Mouse (Mus musculus): Measurements from ENCODE around the gene Pilra. TPM values are rescaled to one million over a fixed set of nuclear protein-coding genes. Genes with fewer than 3 reads are reported as not detected.

Gene Pilra
- polyA plus RNA-seq, 1 experiment from 2014 or later = 1.4 TPM

DNA sequence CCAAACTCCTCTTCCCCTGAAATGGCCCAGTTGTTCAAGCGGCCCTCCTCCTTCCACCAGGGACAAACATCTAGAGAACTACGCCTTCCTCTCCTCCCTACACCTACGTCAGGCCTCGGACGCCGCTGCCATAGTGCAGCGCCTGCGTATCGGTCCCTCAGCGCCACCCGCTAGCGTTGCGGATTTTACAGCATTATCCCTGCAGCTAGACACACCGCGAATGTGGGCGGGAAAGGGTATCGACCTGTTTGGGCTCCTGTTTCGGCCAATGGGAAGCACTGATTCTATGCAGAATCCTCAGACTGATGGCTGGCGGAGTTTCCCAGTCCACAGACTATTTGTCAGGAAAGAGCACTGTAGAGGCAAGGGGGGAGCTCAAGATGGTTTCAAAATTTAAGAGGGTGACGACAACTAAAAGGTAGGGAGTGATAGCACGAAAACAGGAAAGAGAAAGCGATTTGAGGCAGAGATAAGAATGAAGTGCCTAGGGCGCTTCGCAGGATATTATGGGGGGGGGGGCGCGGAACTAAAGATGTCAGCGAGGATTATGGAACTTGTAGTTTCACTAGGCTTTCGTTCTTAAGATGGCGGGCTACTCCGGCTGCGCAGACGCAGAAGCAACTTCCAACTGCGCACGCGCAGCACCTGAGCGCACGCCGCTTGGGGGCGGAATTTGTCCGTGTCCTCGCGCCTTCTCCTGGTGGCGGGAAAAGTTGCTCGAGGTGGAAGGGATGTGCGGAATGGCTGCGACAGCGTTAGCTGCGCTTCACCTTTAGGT is 48.7 kb downstream of the Pilra start, which contains the start of the genes Mepce and Zcwpw1:
Mepce (minus strand) TSS at position 505 of the 778 bp plus-strand sequence.
Zcwpw1 (plus strand) TSS at position 648 of the 778 bp plus-strand sequence.
- Histone ChIP-seq H3K4me1 (replicated peaks) (peaks cover 37% of the 10 kb centered on the region), H3K4me3 (replicated peaks) (peak within 1 kb of the TSS; percentile 84), H3K36me3 (peaks cover 26% of the 10 kb centered on the region), H3K27me3 (0 out of 2 replicates have a peak, but pooled peaks cover 3% of the 10 kb centered on the region), H3K9ac (peak within 1 kb of the TSS; percentile 97), H3K4me2 (peak within 1 kb of the TSS; percentile 99), H3K27ac (peak within 1 kb of the TSS; percentile 99), H3K9me3 (replicated peaks) (no peaks in the 10 kb centered on the region)
- ATAC-seq (ENCODE audit: low read depth) (peak; percentile 70), DNase-seq (peak; percentile 91)
- under 1% methylated on average over 48 of the region's 48 CpGs for WGBS (ENCODE audit: insufficient replicate concordance)

DNA sequence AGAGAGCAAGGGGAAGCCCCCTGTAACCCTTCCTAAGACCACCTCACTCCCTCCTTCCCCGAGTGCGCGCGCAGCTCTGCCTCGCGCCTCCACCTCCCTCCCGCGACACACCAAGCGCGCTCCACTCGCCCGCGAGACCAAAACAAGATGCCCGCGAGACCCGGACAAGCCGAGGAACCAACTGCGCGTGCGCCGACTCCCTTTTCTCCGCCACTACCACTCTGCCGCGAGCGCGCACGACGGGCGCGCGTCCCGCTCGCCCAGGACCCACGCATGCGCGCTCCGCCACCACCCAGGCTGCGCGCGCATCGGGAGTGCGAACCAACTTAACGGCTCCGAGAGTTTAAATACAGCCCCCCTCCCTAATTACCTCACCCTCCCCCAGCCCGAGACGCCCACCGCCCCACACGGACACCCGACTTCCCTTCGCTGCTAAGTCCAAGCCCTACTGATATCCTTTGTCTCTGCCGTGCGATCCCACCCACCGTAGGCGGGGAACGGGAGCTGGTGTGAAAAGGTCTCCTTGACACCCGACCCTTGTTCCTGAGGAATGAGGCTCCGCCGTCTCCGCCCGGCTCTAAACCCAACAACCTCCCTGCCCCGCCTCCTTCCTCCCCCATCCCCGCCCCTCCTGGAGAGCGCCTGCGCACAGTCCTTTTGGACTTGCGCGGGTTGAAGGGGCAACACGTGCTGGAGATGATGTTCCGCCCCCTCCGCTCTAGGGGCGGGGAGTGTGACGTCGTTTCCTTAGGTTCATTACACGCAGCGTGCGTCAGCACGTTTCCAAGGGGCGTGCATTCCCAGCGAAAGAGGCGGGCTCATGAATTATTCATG is 49.8 kb downstream of the Pilra start:
- Histone ChIP-seq H3K4me1 (replicated peaks) (peaks cover 46% of the 10 kb centered on the region), H3K27ac (peak overlapping the region; percentile 99), H3K9ac (peak overlapping the region; percentile 97), H3K9me3 (replicated peaks) (no peaks in the 10 kb centered on the region), H3K27me3 (0 out of 2 replicates have a peak, but pooled peaks cover 3% of the 10 kb centered on the region), H3K36me3 (peaks cover 36% of the 10 kb centered on the region), H3K4me3 (replicated peaks) (peak overlapping the region; percentile 84), H3K4me2 (peak overlapping the region; percentile 99)
- ATAC-seq (ENCODE audit: low read depth) (peak; percentile 84), DNase-seq (peak; percentile 98)
- WGBS (ENCODE audit: insufficient replicate concordance) = under 1% methylated on average over 79 of the region's 79 CpGs

DNA sequence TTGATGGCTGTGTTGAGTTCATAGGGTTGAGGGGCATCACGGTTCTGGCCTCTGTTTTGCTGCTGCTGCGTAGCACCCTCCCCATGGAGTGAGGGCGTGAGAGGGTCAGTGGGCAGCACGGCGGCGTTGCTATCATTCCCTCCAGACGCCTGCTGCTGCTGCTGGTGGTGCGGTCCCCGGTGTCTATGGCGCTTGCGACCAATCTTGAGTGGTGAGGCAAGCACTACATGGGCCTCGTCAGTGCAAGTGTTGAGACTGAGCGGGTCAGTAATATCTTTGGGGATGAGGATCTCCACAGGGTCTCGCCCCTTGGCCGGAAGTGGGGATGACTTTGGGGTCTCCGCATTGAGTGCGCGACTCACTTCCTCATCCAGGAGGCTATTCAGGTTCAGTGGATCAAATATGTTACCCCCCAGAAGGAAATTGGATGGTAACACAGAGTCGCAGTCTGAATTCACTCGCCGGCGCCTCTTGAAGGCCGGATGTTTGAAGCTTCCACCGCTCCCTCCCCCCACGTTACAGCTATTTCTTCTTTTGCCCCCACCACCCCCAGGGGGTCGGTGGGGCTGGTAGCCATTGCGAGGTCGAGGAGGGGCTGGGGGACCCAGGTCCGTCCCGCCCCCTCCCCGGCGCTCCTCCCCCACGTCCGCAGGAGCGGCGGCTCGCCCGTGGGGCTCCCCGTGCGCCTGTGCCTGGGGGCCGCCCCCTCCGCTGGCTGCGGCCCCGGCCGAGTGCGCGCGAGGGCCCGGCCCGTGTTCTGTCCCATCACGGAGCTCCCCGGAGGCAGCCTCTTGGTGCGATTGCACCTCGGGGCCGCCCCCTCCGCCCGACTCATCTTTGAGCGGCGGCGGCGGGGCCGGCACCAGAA is 50.7 kb downstream of the Pilra start:
- peak; percentile 15 for ATAC-seq (ENCODE audit: low read depth)
- WGBS (ENCODE audit: insufficient replicate concordance) = 2% methylated on average over 50 of the region's 62 CpGs
- H3K36me3 ChIP-seq = peaks cover 45% of the 10 kb centered on the region
- H3K27me3 ChIP-seq = 0 out of 2 replicates have a peak, but pooled peaks cover 3% of the 10 kb centered on the region
- peak overlapping the region; percentile 84 for H3K4me3 ChIP-seq (replicated peaks)
- H3K9ac ChIP-seq = peak overlapping the region; percentile 97
- peaks cover 50% of the 10 kb centered on the region for H3K4me1 ChIP-seq (replicated peaks)
- H3K9me3 ChIP-seq (replicated peaks) = no peaks in the 10 kb centered on the region
- peak; percentile 38 for DNase-seq
- peak overlapping the region; percentile 99 for H3K27ac ChIP-seq
- peak overlapping the region; percentile 99 for H3K4me2 ChIP-seq

DNA sequence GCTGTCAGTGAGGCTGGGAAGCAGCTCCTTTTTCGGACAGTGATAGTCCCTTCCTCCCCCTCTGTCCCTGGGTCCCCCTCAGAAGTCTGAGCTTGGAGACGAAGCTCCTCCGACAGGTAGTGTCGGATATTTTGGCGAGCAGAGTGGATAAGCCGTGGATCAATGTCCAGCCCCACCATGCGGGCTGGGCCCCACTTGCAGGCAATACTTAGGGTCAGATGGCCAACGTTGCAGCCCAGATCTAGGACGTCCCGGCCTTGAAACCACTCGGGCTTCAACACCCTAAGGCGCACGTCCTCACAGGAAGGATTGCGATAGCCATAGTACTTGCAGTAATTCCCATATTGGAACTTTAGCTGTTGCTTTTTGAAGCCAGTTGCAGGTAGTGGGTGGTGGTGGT is 51.5 kb downstream of the Pilra start:
- Histone ChIP-seq H3K9me3 (replicated peaks) (no peaks in the 10 kb centered on the region), H3K9ac (peak overlapping the region; percentile 97), H3K36me3 (peaks cover 50% of the 10 kb centered on the region), H3K27me3 (0 out of 2 replicates have a peak, but pooled peaks cover 3% of the 10 kb centered on the region), H3K4me1 (replicated peaks) (peaks cover 59% of the 10 kb centered on the region), H3K27ac (peak overlapping the region; percentile 99), H3K4me2 (peak overlapping the region; percentile 99), H3K4me3 (replicated peaks) (peak overlapping the region; percentile 84)
- DNase-seq (no peak), ATAC-seq (ENCODE audit: low read depth) (no peak)
- 73% methylated on average over 14 of the region's 14 CpGs for WGBS (ENCODE audit: insufficient replicate concordance)

DNA sequence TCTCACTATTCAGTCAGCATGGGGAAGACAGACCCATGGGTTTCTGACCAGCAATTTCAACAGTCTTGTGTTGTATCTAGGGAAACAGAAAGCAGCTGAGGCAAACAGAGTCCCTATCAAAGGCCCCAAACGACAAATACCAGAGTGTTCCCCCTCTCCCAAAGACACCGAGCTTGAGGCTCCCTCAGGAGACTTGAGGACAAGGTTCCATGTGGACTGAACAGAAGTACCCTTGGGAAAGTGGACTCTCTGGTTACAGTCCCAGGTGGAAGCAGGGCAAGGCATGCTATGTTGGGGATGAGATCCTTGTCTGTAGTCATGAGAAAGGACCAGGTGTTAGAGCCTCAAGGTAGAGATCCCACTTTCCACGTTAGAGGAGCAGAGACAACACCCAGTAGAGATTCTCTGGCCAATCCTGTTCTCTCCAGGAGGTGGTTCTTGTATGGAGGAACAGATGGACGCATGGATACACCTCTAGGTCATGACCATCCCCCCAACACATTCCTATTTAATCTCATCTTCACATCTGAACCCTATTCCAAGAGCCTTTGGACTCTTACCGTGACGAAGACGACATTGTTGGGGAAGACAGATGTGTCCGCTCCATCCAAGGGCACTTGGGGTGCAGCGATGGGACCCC is 52.1 kb downstream of the Pilra start:
- DNase-seq (no peak), ATAC-seq (ENCODE audit: low read depth) (no peak)
- Histone ChIP-seq H3K27me3 (0 out of 2 replicates have a peak, but pooled peaks cover 3% of the 10 kb centered on the region), H3K9me3 (replicated peaks) (no peaks in the 10 kb centered on the region), H3K9ac (peak overlapping the region; percentile 97), H3K27ac (peak overlapping the region; percentile 99), H3K4me2 (peak overlapping the region; percentile 99), H3K36me3 (peaks cover 50% of the 10 kb centered on the region), H3K4me1 (replicated peaks) (peaks cover 61% of the 10 kb centered on the region), H3K4me3 (replicated peaks) (peak overlapping the region; percentile 84)
- 56% methylated on average over 9 of the region's 9 CpGs for WGBS (ENCODE audit: insufficient replicate concordance)

DNA sequence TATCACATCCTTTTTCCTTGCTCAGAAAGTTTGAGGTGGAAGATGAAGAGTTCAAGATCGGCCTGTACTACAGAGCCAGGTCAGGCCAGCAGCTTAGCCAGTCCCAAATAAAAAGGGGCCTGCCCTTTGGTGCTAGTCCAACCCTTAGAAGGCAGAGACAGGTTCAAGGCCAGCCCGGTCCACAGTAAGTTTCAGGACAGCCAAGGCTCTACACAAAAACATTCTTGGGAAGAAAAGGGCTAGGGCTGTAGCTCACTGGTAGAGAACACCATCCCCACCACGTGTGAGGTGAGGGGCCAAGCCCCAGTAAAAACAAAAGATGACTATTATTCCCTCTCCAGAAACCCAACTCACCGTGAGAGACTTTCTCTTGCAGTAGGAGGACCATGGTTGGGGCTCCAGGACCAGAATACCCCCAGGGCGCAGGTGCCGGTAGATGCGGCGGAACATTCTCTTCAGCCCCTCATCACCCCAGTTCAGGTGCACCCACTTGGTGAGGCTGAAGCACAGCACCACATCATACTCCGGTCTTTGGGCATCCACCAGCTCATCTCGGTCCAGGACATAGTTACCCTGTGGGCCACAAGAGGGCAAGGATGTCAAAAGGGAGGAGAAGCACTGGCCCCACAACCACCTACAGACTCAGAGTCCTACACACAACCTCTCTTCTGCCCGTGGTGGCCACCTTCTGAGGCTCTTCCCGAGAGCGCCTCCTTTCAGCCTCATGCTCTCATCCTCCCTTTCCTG is 53.1 kb downstream of the Pilra start:
- WGBS (ENCODE audit: insufficient replicate concordance) = 77% methylated on average over 13 of the region's 13 CpGs
- no peaks in the 10 kb centered on the region for H3K27me3 ChIP-seq
- H3K4me3 ChIP-seq (replicated peaks) = peak overlapping the region; percentile 84
- H3K9ac ChIP-seq = peak overlapping the region; percentile 97
- H3K4me1 ChIP-seq (replicated peaks) = peaks cover 63% of the 10 kb centered on the region
- no peak for ATAC-seq (ENCODE audit: low read depth)
- peaks cover 50% of the 10 kb centered on the region for H3K36me3 ChIP-seq
- H3K9me3 ChIP-seq (replicated peaks) = no peaks in the 10 kb centered on the region
- no peak for DNase-seq
- peak overlapping the region; percentile 57 for H3K27ac ChIP-seq
- H3K4me2 ChIP-seq = peak overlapping the region; percentile 99

DNA sequence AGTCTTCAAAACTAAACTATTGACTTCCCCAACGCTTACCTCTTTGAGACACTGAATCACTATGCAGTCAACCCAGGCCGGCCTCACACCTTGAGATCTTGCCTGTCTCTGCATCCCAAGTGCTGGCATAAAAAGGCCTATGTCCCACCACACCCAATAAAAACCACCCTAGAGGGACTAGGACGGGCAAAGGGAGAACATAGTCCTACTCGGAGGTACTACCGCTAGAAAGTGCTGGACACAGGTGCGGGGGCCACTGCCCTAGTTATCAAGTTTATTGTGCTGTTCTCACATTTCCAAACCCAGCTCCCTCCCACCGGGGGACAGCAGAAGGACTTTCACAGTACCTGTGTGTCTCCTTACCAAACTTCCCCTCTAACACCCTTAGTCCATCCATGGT is 54.4 kb downstream of the Pilra start:
- WGBS (ENCODE audit: insufficient replicate concordance) = 87% methylated on average over 7 of the region's 7 CpGs
- Histone ChIP-seq H3K9ac (no peak overlapping the region), H3K27me3 (no peaks in the 10 kb centered on the region), H3K4me3 (replicated peaks) (no peak overlapping the region), H3K4me2 (no peak overlapping the region), H3K27ac (peak overlapping the region; percentile 36; the same call in 1 of the 2 replicates), H3K9me3 (replicated peaks) (no peaks in the 10 kb centered on the region), H3K4me1 (replicated peaks) (peaks cover 72% of the 10 kb centered on the region), H3K36me3 (peaks cover 50% of the 10 kb centered on the region)
- ATAC-seq (ENCODE audit: low read depth) (no peak), DNase-seq (no peak)

DNA sequence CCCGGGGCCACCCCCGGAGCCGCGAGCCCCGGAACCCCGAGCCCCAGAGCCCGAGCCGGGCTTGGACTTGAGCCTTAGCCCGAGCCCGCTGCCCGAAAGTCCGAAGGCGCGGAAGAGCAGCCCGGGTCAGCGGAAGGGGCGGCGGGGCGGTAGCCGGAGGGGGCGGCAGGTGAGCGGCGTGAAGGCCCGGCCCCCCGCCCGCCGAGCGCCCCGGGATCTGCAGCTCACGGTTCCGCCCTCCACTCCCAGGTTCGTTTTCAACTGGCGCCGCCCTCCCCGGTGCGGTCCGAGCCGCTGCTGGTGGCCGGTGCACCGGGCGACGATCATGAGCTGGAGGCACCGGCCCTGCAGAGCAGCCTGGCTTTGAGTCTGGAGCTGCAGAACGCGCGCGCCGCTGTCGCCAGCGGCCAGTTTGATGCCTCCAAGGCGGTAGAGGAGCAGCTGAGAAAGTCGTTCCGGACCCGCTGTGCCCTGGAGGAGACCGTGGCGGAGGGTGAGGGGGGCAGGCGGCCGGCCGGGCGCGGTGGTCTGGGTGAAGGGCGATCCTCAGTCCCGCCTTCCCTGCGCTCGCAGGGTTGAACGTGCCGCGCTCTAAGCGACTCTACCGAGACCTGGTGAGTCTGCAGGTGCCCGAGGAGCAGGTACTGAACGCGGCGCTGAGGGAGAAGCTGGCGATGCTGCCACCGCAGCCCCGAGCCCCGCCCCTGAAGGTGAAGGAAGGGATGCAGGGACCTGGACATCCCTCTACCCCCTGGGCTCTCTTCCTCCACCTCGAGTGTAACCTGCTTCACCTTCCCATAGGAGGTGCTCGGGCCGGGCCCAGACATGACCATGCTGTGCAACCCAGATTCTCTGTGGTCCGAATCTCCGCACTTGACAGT is 56.8 kb downstream of the Pilra start:
- Histone ChIP-seq H3K27ac (peak overlapping the region; percentile 95), H3K36me3 (peaks cover 44% of the 10 kb centered on the region), H3K4me1 (replicated peaks) (peaks cover 75% of the 10 kb centered on the region), H3K4me2 (peak overlapping the region; percentile 99), H3K9ac (peak overlapping the region; percentile 98), H3K9me3 (replicated peaks) (no peaks in the 10 kb centered on the region), H3K27me3 (no peaks in the 10 kb centered on the region), H3K4me3 (replicated peaks) (peak overlapping the region; percentile 99)
- DNase-seq = peak; percentile 43
- ATAC-seq (ENCODE audit: low read depth) = peak; percentile 66
- 1% methylated on average over 79 of the region's 83 CpGs for WGBS (ENCODE audit: insufficient replicate concordance)

DNA sequence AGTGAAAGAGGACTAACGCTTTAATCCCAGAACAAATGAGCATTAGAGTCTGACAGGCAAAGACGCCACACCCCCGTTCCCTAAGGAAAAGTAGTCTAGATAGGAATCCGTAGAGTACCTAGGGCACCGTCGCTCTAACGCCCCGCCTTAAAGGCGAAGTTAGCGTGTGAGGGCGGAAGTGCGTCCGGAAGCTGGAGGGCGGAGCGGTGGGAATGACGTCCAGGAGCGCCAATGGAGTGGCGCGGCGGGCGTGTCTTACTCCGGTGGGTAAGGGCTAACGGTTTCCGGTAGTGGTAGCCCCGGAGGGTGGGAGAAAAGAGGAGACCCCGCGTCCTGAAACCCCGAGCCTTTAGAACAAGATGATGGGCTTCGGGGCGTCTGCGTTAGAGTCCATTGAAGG is 57.4 kb downstream of the Pilra start, which contains the start of gene Ppp1r35:
Ppp1r35 (plus strand) TSS at position 215 of the 400 bp plus-strand sequence.
- Histone ChIP-seq H3K4me2 (peak within 1 kb of the TSS; percentile 99), H3K9me3 (replicated peaks) (no peaks in the 10 kb centered on the region), H3K4me1 (replicated peaks) (peaks cover 68% of the 10 kb centered on the region), H3K9ac (peak within 1 kb of the TSS; percentile 98), H3K4me3 (replicated peaks) (peak within 1 kb of the TSS; percentile 99), H3K27ac (peak within 1 kb of the TSS; percentile 95), H3K36me3 (peaks cover 37% of the 10 kb centered on the region), H3K27me3 (no peaks in the 10 kb centered on the region)
- under 1% methylated on average over 31 of the region's 31 CpGs for WGBS (ENCODE audit: insufficient replicate concordance)
- peak; percentile 92 for DNase-seq
- ATAC-seq (ENCODE audit: low read depth) = peak; percentile 94
